Mouse (Mus musculus): ENCODE measurements around the gene Kctd21. TPM values are rescaled to one million over a fixed set of nuclear protein-coding genes. Genes with fewer than 3 reads are reported as not detected.

Kctd21 gene
- total and polyA plus RNA-seq, 3 experiments: 0.23 to 1.2 TPM; not detected in 1

GRCm38 (mm10) chr7:97375101-97375500 lies 43.0 kb downstream of the Kctd21 start:
- DNase-seq (ENCODE audit: low read depth, low spot score): no peak
- Histone ChIP-seq H3K27ac (ENCODE audit: control insufficient read depth, low read depth, low read length) (no peak overlapping the region), H3K27me3 (ENCODE audit: control insufficient read depth in 1 of 2, insufficient read depth in 2 of 2, low read length in 2 of 2) (no peaks in the 10 kb centered on the region), H3K4me3 (ENCODE audit: control insufficient read depth in 1 of 2, insufficient read depth in 1 of 2, low read depth in 2 of 2, low read length in 2 of 2) (no peak overlapping the region), H3K4me1 (ENCODE audit: control insufficient read depth in 1 of 2, insufficient read depth in 2 of 2, low read length in 2 of 2) (peaks cover 2 to 3% of the 10 kb centered on the region in 2 experiments), H3K9ac (ENCODE audit: control insufficient read depth, low read depth, low read length, poor library complexity, severe bottlenecking) (no peak overlapping the region), H3K79me2 (ENCODE audit: control insufficient read depth, insufficient read depth, low read length, poor library complexity) (peaks cover 6% of the 10 kb centered on the region; the same call in 1 of the 2 replicates), H3K36me3 (ENCODE audit: control insufficient read depth in 1 of 2, insufficient read depth in 2 of 2, low read length in 2 of 2) (peaks cover 10 to 11% of the 10 kb centered on the region in 2 experiments), H3K9me3 (replicated peaks; ENCODE audit: insufficient read depth, low read length) (no peaks in the 10 kb centered on the region)
- TF ChIP-seq E2F4 (IDR thresholded peaks at IDR 0.05; ENCODE audit: borderline replicate concordance, low read depth, low read length) (no peak), USF2 (IDR thresholded peaks at IDR 0.05; ENCODE audit: borderline replicate concordance in 1 of 2, insufficient read depth in 1 of 2, low read depth in 1 of 2, low read length in 2 of 2) (no peak), MXI1 (IDR thresholded peaks at IDR 0.05; ENCODE audit: low read depth, low read length) (no peak), GATA1 (IDR thresholded peaks at IDR 0.05; ENCODE audit: low read depth, low read length) (no peak), BHLHE40 (IDR thresholded peaks at IDR 0.05; ENCODE audit: borderline replicate concordance, low read depth, low read length) (no peak), UBTF (IDR thresholded peaks at IDR 0.05; ENCODE audit: borderline replicate concordance, insufficient read depth, low read depth, low read length) (no peak), ELF1 (IDR thresholded peaks at IDR 0.05; ENCODE audit: low read depth, low read length) (no peak), MAFK (IDR thresholded peaks at IDR 0.05; ENCODE audit: borderline replicate concordance, low read depth, low read length) (no peak), RAD21 (IDR thresholded peaks at IDR 0.05; ENCODE audit: low read depth, low read length) (no peak), ZNF384 (IDR thresholded peaks at IDR 0.05; ENCODE audit: low read depth, low read length) (no peak), MAX (IDR thresholded peaks at IDR 0.05; ENCODE audit: low read length) (no peak), CTCF (IDR thresholded peaks at IDR 0.05 in 2 of 3, conservative IDR thresholded peaks at IDR 0.05 in 1 of 3; ENCODE audit: control insufficient read depth in 1 of 3, insufficient read depth in 1 of 3, low read depth in 2 of 3, low read length in 3 of 3, poor library complexity in 1 of 3, severe bottlenecking in 1 of 3) (no peak), POLR2AphosphoS2 (IDR thresholded peaks at IDR 0.05; ENCODE audit: low read length) (no peak), NRF1 (IDR thresholded peaks at IDR 0.05; ENCODE audit: insufficient read depth, low read depth, low read length, poor library complexity, severe bottlenecking) (no peak), TBP (IDR thresholded peaks at IDR 0.05; ENCODE audit: low read depth, low read length) (no peak), MAZ (IDR thresholded peaks at IDR 0.05; ENCODE audit: low read depth, low read length) (no peak), JUND (IDR thresholded peaks at IDR 0.05; ENCODE audit: low read depth, low read length) (no peak), KAT2A (conservative IDR thresholded peaks at IDR 0.05; ENCODE audit: low read depth, low read length) (no peak)

GRCm38 (mm10) chr7:97375906-97376305 lies 43.8 kb downstream of the Kctd21 start:
- Histone ChIP-seq H3K4me1 (ENCODE audit: control insufficient read depth in 1 of 2, insufficient read depth in 2 of 2, low read length in 2 of 2) (peaks cover 0 to 3% of the 10 kb centered on the region in 2 experiments; a peak in 2 of 4 replicates), H3K36me3 (ENCODE audit: control insufficient read depth in 1 of 2, insufficient read depth in 2 of 2, low read length in 2 of 2) (peaks cover 10 to 17% of the 10 kb centered on the region in 2 experiments), H3K27me3 (ENCODE audit: control insufficient read depth in 1 of 2, insufficient read depth in 2 of 2, low read length in 2 of 2) (no peaks in the 10 kb centered on the region), H3K9me3 (replicated peaks; ENCODE audit: insufficient read depth, low read length) (no peaks in the 10 kb centered on the region), H3K79me2 (ENCODE audit: control insufficient read depth, insufficient read depth, low read length, poor library complexity) (peaks cover 6% of the 10 kb centered on the region; the same call in 1 of the 2 replicates), H3K27ac (ENCODE audit: control insufficient read depth, low read depth, low read length) (no peak overlapping the region), H3K4me3 (ENCODE audit: control insufficient read depth in 1 of 2, insufficient read depth in 1 of 2, low read depth in 2 of 2, low read length in 2 of 2) (no peak overlapping the region), H3K9ac (ENCODE audit: control insufficient read depth, low read depth, low read length, poor library complexity, severe bottlenecking) (no peak overlapping the region)
- TF ChIP-seq NELFE (IDR thresholded peaks at IDR 0.05; ENCODE audit: low read depth, low read length): no peak
- TF ChIP-seq POLR2AphosphoS2 (IDR thresholded peaks at IDR 0.05; ENCODE audit: low read length): no peak
- DNase-seq (ENCODE audit: low read depth, low spot score): no peak
